Mouse (Mus musculus): ENCODE results near the gene Parvb. TPM values are rescaled to one million over a fixed set of nuclear protein-coding genes. Genes with fewer than 3 reads are reported as not detected.

Gene Parvb
- polyA plus RNA-seq, 1 experiment: 103 TPM

DNA sequence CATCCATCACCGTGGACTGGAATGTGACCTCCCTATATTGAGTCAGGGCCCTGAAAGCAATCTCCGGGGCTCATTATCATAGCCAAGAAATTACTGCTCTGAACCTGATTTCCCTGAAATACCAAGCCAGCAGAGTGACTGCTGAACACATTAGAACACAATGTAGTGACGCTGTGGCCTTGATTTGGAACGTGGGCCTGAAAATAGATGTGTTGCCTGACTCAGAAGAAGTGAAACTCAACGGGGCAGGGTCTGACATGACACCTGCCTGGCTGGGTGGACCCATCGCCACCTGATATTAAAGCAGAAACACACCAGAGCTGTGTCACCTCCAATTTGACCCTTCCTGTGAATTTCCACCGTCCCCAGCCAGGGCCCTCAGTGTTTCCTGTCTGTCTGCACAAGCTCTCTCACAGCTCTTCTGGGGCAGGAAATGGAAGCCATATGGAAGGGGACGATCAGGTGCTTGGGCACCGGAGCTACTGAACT lies 13.0 kb upstream of the Parvb start:
- Histone ChIP-seq H3ac (ENCODE audit: control insufficient read depth, insufficient read length, low read depth) (no peak overlapping the region), H3K27me3 (ENCODE audit: control insufficient read depth, insufficient read depth, insufficient read length) (no peaks in the 10 kb centered on the region), H3K36me3 (ENCODE audit: control insufficient read depth, insufficient read depth) (peaks cover 18% of the 10 kb centered on the region)

DNA sequence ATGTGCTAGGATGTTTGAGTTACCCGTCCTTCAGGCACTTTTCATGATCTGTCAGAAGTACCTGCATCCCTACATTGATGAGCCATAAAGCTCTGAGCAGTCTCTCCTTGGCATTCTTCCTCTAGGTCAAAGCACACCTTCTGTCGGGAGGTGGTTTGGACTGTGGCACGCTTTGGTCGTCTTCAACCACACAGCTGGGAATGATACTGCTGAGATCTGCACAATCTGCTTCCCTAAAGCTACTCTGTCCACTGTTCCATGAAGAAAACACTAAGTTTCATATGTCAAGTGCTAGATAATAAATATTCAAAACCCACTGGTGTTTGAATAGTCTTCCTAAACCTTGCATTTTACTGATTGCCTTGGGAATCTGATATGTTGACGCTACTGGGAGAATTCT lies 10.3 kb upstream of the Parvb start:
- no peak for TF ChIP-seq CEBPB (IDR thresholded peaks at IDR 0.05; ENCODE audit: low read depth)
- TF ChIP-seq MYOD1 (IDR thresholded peaks at IDR 0.05; ENCODE audit: control insufficient read depth, insufficient read length, low read depth): no peak
- Histone ChIP-seq H3ac (ENCODE audit: control insufficient read depth, insufficient read length, low read depth) (no peak overlapping the region), H3K79me3 (ENCODE audit: low read depth) (no peaks in the 10 kb centered on the region), H3K79me2 (ENCODE audit: control insufficient read depth, insufficient read depth) (no peaks in the 10 kb centered on the region), H3K27me3 (ENCODE audit: control insufficient read depth, insufficient read depth, insufficient read length) (no peaks in the 10 kb centered on the region), H3K36me3 (ENCODE audit: control insufficient read depth, insufficient read depth) (no peaks in the 10 kb centered on the region), H3K4me3 (ENCODE audit: insufficient read depth, poor library complexity, severe bottlenecking) (no peak overlapping the region)

More for the DNA sequence above, 13.0 kb upstream of the Parvb start:
- Histone ChIP-seq H3K79me3 (ENCODE audit: low read depth) (no peaks in the 10 kb centered on the region), H3K79me2 (ENCODE audit: control insufficient read depth, insufficient read depth) (no peaks in the 10 kb centered on the region), H3K4me3 (ENCODE audit: insufficient read depth, poor library complexity, severe bottlenecking) (no peak overlapping the region)
- TF ChIP-seq CTCF (IDR thresholded peaks at IDR 0.05; ENCODE audit: control insufficient read depth, insufficient read depth, insufficient read length): no peak
- TF ChIP-seq USF1 (IDR thresholded peaks at IDR 0.05; ENCODE audit: low read depth): no peak
- no peak for TF ChIP-seq MYOD1 (IDR thresholded peaks at IDR 0.05; ENCODE audit: control insufficient read depth, insufficient read length, low read depth)
- no peak for TF ChIP-seq MAX (IDR thresholded peaks at IDR 0.05)
- no peak for TF ChIP-seq CEBPB (IDR thresholded peaks at IDR 0.05; ENCODE audit: low read depth)
- TF ChIP-seq FOSL1 (IDR thresholded peaks at IDR 0.05; ENCODE audit: insufficient read depth, low read length, poor library complexity, severe bottlenecking): no peak
- no peak for TF ChIP-seq MYOG (IDR thresholded peaks at IDR 0.05; ENCODE audit: control insufficient read depth, extremely low read depth, insufficient read length)

DNA sequence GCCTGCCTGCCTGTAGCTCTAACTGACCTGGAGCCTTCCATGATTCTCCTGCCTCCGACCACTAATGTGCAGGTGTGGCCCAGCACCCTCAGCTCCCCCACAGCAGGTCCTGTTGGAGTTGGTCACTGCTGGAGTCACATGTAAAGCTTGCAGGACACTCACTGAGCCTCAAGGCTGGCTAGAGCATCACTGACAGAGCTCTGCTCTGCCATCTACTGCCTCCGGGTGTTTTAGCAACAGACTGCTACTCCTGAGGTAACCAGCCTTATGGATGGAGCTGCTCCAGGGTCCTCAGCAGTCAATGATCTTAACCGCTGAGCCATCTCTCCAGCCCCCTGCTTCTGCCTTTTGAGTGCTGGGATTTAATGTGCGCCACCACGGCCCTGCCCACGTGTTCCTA lies 8.4 kb upstream of the Parvb start:
- Histone ChIP-seq H3K4me3 (ENCODE audit: insufficient read depth, poor library complexity, severe bottlenecking) (no peak overlapping the region), H3K27me3 (ENCODE audit: control insufficient read depth, insufficient read depth, insufficient read length) (no peaks in the 10 kb centered on the region), H3K79me2 (ENCODE audit: control insufficient read depth, insufficient read depth) (no peaks in the 10 kb centered on the region), H3K36me3 (ENCODE audit: control insufficient read depth, insufficient read depth) (no peaks in the 10 kb centered on the region), H3ac (ENCODE audit: control insufficient read depth, insufficient read length, low read depth) (no peak overlapping the region), H3K79me3 (ENCODE audit: low read depth) (no peaks in the 10 kb centered on the region)
- TF ChIP-seq CTCF (IDR thresholded peaks at IDR 0.05; ENCODE audit: control insufficient read depth, insufficient read depth, insufficient read length): no peak
- no peak for TF ChIP-seq USF1 (IDR thresholded peaks at IDR 0.05; ENCODE audit: low read depth)
- TF ChIP-seq MYOD1 (IDR thresholded peaks at IDR 0.05; ENCODE audit: control insufficient read depth, insufficient read length, low read depth): no peak
- TF ChIP-seq MAX (IDR thresholded peaks at IDR 0.05): no peak

DNA sequence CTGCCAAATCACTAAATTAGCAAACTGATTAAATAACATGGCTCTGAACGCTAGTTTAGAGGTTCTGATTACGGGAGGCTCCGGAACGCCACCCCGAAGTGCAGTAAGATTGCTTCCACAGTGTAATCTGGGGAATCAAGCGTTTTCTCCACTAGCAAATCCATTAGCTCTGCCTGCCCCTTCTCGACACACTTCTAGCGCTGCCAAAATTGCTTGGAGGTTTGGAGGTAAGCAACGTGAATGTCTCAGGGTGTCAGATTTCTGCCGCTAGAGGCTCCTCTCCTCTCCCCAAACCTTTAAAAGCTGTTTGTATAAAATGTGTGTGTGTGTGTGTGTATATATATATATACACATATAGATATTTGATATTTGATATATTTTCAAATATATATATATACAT lies 7.1 kb upstream of the Parvb start:
- H3K79me3 ChIP-seq (ENCODE audit: low read depth): no peaks in the 10 kb centered on the region
- H3ac ChIP-seq (ENCODE audit: control insufficient read depth, insufficient read length, low read depth): no peak overlapping the region
- TF ChIP-seq CTCF (IDR thresholded peaks at IDR 0.05; ENCODE audit: control insufficient read depth, insufficient read depth, insufficient read length) (no peak), FOSL1 (IDR thresholded peaks at IDR 0.05; ENCODE audit: insufficient read depth, low read length, poor library complexity, severe bottlenecking) (no peak), USF1 (IDR thresholded peaks at IDR 0.05; ENCODE audit: low read depth) (no peak), CEBPB (IDR thresholded peaks at IDR 0.05; ENCODE audit: low read depth) (no peak), MAX (IDR thresholded peaks at IDR 0.05) (no peak), MYOG (IDR thresholded peaks at IDR 0.05; ENCODE audit: control insufficient read depth, extremely low read depth, insufficient read length) (no peak), MYOD1 (IDR thresholded peaks at IDR 0.05; ENCODE audit: control insufficient read depth, insufficient read length, low read depth) (no peak)

DNA sequence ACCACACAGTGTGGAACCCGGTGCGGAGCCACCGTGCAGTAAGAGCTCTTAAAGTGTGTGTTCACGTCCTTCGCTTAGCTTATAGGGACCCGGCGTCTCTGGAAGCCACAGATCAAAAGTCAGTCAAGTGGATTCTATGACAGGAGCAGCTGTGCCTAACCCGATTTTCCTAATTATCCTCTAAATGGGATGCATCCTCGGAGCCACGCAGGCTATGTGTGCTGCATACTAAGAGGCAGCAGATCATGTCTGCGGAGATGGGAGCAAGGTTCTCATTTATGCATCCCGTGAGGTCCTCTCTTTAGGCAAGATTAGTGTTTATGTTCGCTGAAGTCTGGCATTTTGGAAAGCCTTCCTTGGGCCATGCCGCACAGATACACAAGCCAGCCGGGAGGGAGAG lies 4.9 kb upstream of the Parvb start:
- peaks cover under 1% of the 10 kb centered on the region for H3K79me3 ChIP-seq (ENCODE audit: low read depth)
- peaks cover 7% of the 10 kb centered on the region for H3K79me2 ChIP-seq (ENCODE audit: control insufficient read depth, insufficient read depth)
- no peak overlapping the region for H3ac ChIP-seq (ENCODE audit: control insufficient read depth, insufficient read length, low read depth)
- H3K27me3 ChIP-seq (ENCODE audit: control insufficient read depth, insufficient read depth, insufficient read length): no peaks in the 10 kb centered on the region
- no peaks in the 10 kb centered on the region for H3K36me3 ChIP-seq (ENCODE audit: control insufficient read depth, insufficient read depth)
- no peak for TF ChIP-seq USF1 (IDR thresholded peaks at IDR 0.05; ENCODE audit: low read depth)
- no peak for TF ChIP-seq CTCF (IDR thresholded peaks at IDR 0.05; ENCODE audit: control insufficient read depth, insufficient read depth, insufficient read length)
- no peak for TF ChIP-seq FOSL1 (IDR thresholded peaks at IDR 0.05; ENCODE audit: insufficient read depth, low read length, poor library complexity, severe bottlenecking)
- no peak for TF ChIP-seq MYOG (IDR thresholded peaks at IDR 0.05; ENCODE audit: control insufficient read depth, extremely low read depth, insufficient read length)
- TF ChIP-seq MYOD1 (IDR thresholded peaks at IDR 0.05; ENCODE audit: control insufficient read depth, insufficient read length, low read depth): no peak
- TF ChIP-seq MAX (IDR thresholded peaks at IDR 0.05): no peak
- TF ChIP-seq CEBPB (IDR thresholded peaks at IDR 0.05; ENCODE audit: low read depth): no peak
- no peak overlapping the region for H3K4me3 ChIP-seq (ENCODE audit: insufficient read depth, poor library complexity, severe bottlenecking)

More for the DNA sequence above, 7.1 kb upstream of the Parvb start:
- Histone ChIP-seq H3K27me3 (ENCODE audit: control insufficient read depth, insufficient read depth, insufficient read length) (no peaks in the 10 kb centered on the region), H3K4me3 (ENCODE audit: insufficient read depth, poor library complexity, severe bottlenecking) (no peak overlapping the region), H3K36me3 (ENCODE audit: control insufficient read depth, insufficient read depth) (no peaks in the 10 kb centered on the region), H3K79me2 (ENCODE audit: control insufficient read depth, insufficient read depth) (no peaks in the 10 kb centered on the region)

DNA sequence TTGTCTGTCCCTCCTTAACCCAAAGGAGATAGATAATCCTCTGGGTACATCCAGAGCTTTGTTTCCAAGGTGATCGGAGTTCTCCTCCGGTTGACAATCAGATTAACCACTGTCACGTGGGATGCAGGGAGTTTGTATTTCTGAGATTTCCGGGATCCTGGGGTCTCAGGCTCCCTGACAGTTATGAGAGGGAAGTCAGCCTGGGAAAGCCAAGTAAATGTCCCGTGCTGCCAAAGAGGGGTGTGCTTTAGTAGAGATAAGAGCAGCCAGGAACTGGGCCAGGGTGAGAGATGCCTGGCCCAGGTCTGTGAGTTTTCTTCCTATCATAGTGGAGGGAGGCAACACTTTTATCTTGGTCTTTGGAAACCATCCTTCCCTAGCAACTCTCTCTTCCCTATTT lies 1.2 kb upstream of the Parvb start:
- Histone ChIP-seq H3K79me3 (ENCODE audit: low read depth) (peaks cover 26% of the 10 kb centered on the region), H3K36me3 (ENCODE audit: control insufficient read depth, insufficient read depth) (peaks cover 9% of the 10 kb centered on the region), H3K4me3 (ENCODE audit: insufficient read depth, poor library complexity, severe bottlenecking) (no peak overlapping the region), H3K79me2 (ENCODE audit: control insufficient read depth, insufficient read depth) (peaks cover 35% of the 10 kb centered on the region), H3ac (ENCODE audit: control insufficient read depth, insufficient read length, low read depth) (no peak overlapping the region), H3K27me3 (ENCODE audit: control insufficient read depth, insufficient read depth, insufficient read length) (no peaks in the 10 kb centered on the region)
- TF ChIP-seq FOSL1 (IDR thresholded peaks at IDR 0.05; ENCODE audit: insufficient read depth, low read length, poor library complexity, severe bottlenecking): no peak
- no peak for TF ChIP-seq MYOG (IDR thresholded peaks at IDR 0.05; ENCODE audit: control insufficient read depth, extremely low read depth, insufficient read length)
- TF ChIP-seq CTCF (IDR thresholded peaks at IDR 0.05; ENCODE audit: control insufficient read depth, insufficient read depth, insufficient read length): no peak
- TF ChIP-seq CEBPB (IDR thresholded peaks at IDR 0.05; ENCODE audit: low read depth): no peak
- no peak for TF ChIP-seq USF1 (IDR thresholded peaks at IDR 0.05; ENCODE audit: low read depth)
- TF ChIP-seq MAX (IDR thresholded peaks at IDR 0.05): no peak
- TF ChIP-seq MYOD1 (IDR thresholded peaks at IDR 0.05; ENCODE audit: control insufficient read depth, insufficient read length, low read depth): no peak

All from C2C12 (cell line).